Mouse (Mus musculus) ES-E14 (cell line): ENCODE data around the gene Pin1rt1. TPM values are rescaled to one million over a fixed set of nuclear protein-coding genes. Genes with fewer than 3 reads are reported as not detected.

Source experiments
- DNase-seq: peaks from one replicate; pipeline ENCODE4 v3.0.0-alpha.2; 2013; ENCODE audit warnings: low read depth, low spot score
- H3K27ac ChIP-seq: 2 replicates; pipeline ENCODE4 v1.5.1; 2012; ENCODE audit warnings: low read depth, mild to moderate bottlenecking, low read length, moderate library complexity, mixed read lengths; ENCODE audit not compliant: poor library complexity, insufficient read depth, severe bottlenecking
- H3K36me3 ChIP-seq: 2 replicates; pipeline ENCODE4 v1.6.1; 2012; ENCODE audit warnings: mild to moderate bottlenecking, low read length, moderate library complexity, mixed read lengths; ENCODE audit not compliant: control insufficient read depth, poor library complexity, insufficient read depth, severe bottlenecking
- H3K4me1 ChIP-seq, 2 experiments: fragments of 150-350 bp in 1 of 2; sonication (generic) in 1 of 2; 2 replicates each; pipeline ENCODE4 v1.6.1; 2012; ENCODE audit warnings: low read length in 2 of 2, mild to moderate bottlenecking in 1 of 2, mixed read lengths in 1 of 2; ENCODE audit not compliant: control insufficient read depth in 2 of 2, insufficient read depth in 2 of 2, poor library complexity in 1 of 2
- H3K4me3 ChIP-seq, 2 experiments: fragments of 150-350 bp in 1 of 2; sonication (generic) in 1 of 2; 2 replicates each; pipeline ENCODE4 v1.5.1; 2012; ENCODE audit warnings: low read length in 2 of 2, low read depth in 1 of 2, mild to moderate bottlenecking in 1 of 2, mixed read lengths in 1 of 2; ENCODE audit not compliant: insufficient read depth in 1 of 2, poor library complexity in 1 of 2, severe bottlenecking in 1 of 2
- H3K9ac ChIP-seq: 2 replicates; pipeline ENCODE4 v1.6.1; 2012; ENCODE audit warnings: low read depth, mild to moderate bottlenecking, low read length, mixed read lengths; ENCODE audit not compliant: poor library complexity, insufficient read depth, severe bottlenecking
- H3K9me3 ChIP-seq: fragments of 150-350 bp; sonication (generic); 2 replicates; pipeline ENCODE4 v1.6.1; 2012; ENCODE audit warnings: low read depth, mild to moderate bottlenecking, low read length; ENCODE audit not compliant: control insufficient read depth, insufficient read depth
- CHD2 ChIP-seq: IDR thresholded peaks from 2 replicates; pipeline ENCODE4 v1.6.1; 2014; ENCODE audit warnings: mild to moderate bottlenecking, low read depth, low read length, inconsistent platforms
- HCFC1 ChIP-seq: IDR thresholded peaks from 2 replicates; pipeline ENCODE4 v1.6.1; 2012; ENCODE audit warnings: low read length, inconsistent platforms, borderline replicate concordance; ENCODE audit not compliant: insufficient read depth
- MAFK ChIP-seq: IDR thresholded peaks from 2 replicates; pipeline ENCODE4 v1.6.1; 2014; ENCODE audit warnings: mild to moderate bottlenecking, low read depth, low read length, inconsistent platforms; ENCODE audit not compliant: insufficient read depth
- ZC3H11A ChIP-seq: IDR thresholded peaks from 2 replicates; pipeline ENCODE4 v1.6.1; 2012; ENCODE audit warnings: low read depth, mild to moderate bottlenecking, inconsistent platforms, low read length, borderline replicate concordance
- ZNF384 ChIP-seq: IDR thresholded peaks from 2 replicates; pipeline ENCODE4 v1.6.1; 2012; ENCODE audit warnings: low read depth, low read length, inconsistent platforms
- in situ Hi-C, 2 experiments: fragments of 600-800 bp; cut with MboI; formaldehyde crosslinking; loops; one replicate each; pipeline ENCODE4 v1.15.1; 2025; ENCODE audit warnings: low sequenced_read_pairs in 2 of 2, inconsistent platforms in 1 of 2; ENCODE audit not compliant: unreplicated experiment in 2 of 2
- total RNA-seq: library from RNA; depleted of rRNA; stranded (reverse); fragments of 300-350 nt; gene quantifications from 2 replicates; pipeline ENCODE4 v1.2.3, GENCODE M21; 2012

Pin1rt1 gene
- total RNA-seq, 1 experiment, result not detected

GRCm38 (mm10) chr2:104703158-104703557 lies 13.0 kb downstream of the Pin1rt1 start:
- in situ Hi-C loops, result no loop called here
- Histone ChIP-seq H3K9ac (no peak overlapping the region), H3K9me3 (no peaks in the 10 kb centered on the region), H3K27ac (no peak overlapping the region), H3K4me3 (no peak overlapping the region), H3K36me3 (no peaks in the 10 kb centered on the region), H3K4me1 (peaks cover 0 to 5% of the 10 kb centered on the region in 2 experiments; a peak in 1 of 4 replicates)
- TF ChIP-seq ZC3H11A, result no peak
- no peak for TF ChIP-seq ZNF384
- no peak for TF ChIP-seq HCFC1
- no peak for TF ChIP-seq MAFK
- TF ChIP-seq CHD2, result no peak
- DNase-seq, result no peak

DNA sequence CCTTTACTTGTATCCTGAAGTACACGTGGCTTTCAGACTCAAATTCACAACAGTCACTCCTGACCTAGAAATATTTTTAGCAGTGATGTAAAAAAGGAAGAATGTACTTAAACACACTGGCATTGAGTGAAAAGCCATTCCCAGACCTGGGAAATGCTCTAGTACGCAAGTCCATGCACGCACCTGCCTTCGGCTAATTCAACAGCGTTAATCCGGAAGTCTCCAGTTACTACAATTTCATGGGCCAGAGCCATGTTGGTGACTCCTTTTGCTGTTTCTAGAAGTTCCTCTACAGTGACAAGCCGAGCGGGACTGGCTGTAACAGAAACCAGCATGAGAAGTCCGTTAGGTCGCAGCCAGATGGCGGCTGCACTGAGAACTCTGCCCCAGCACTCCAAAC lies 16.5 kb downstream of the Pin1rt1 start:
- TF ChIP-seq ZC3H11A (no peak), CHD2 (no peak), MAFK (no peak)
- peaks cover 0 to 5% of the 10 kb centered on the region in 2 experiments; a peak in 1 of 4 replicates for H3K4me1 ChIP-seq
- H3K9ac ChIP-seq, result no peak overlapping the region
- no peak for DNase-seq
- H3K36me3 ChIP-seq, result no peaks in the 10 kb centered on the region
- no peak overlapping the region for H3K4me3 ChIP-seq
- H3K27ac ChIP-seq, result no peak overlapping the region
- no peaks in the 10 kb centered on the region for H3K9me3 ChIP-seq
- in situ Hi-C loops, result no loop called here

GRCm38 (mm10) chr2:104692551-104692950 lies 23.6 kb downstream of the Pin1rt1 start:
- in situ Hi-C loops, result no loop called here
- DNase-seq, result no peak
- H3K4me3 ChIP-seq, result no peak overlapping the region

DNA sequence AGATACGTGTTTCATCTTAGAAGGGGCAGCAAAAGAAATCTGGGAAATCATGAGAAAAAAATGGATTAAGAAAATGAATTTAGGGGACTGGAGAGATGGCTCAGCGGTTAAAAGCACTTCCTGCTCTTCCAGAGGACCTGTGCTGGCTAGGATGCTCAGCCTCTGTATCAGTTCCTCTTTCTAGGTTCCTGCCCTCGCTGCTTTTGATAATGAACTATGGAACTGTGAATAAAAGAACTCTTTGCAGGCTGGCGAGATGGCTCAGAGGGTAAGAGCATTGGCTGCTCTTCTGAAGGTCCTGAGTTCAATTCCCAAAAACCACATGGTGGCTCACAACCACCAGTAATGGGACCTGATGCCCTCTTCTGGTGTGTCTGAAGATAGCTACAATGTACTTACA lies 25.5 kb downstream of the Pin1rt1 start:
- H3K9me3 ChIP-seq, result no peaks in the 10 kb centered on the region
- in situ Hi-C loops, result no loop called here
- no peak overlapping the region for H3K4me3 ChIP-seq
- no peaks in the 10 kb centered on the region for H3K4me1 ChIP-seq
- H3K36me3 ChIP-seq, result no peaks in the 10 kb centered on the region
- no peak overlapping the region for H3K9ac ChIP-seq
- TF ChIP-seq MAFK (no peak), HCFC1 (no peak), ZNF384 (no peak), ZC3H11A (no peak), CHD2 (no peak)
- no peak for DNase-seq
- no peak overlapping the region for H3K27ac ChIP-seq

More at GRCm38 (mm10) chr2:104692551-104692950, 23.6 kb downstream of the Pin1rt1 start:
- no peak for TF ChIP-seq ZNF384
- no peak for TF ChIP-seq MAFK
- TF ChIP-seq CHD2, result no peak
- TF ChIP-seq ZC3H11A, result no peak
- no peak for TF ChIP-seq HCFC1
- no peaks in the 10 kb centered on the region for H3K36me3 ChIP-seq
- no peaks in the 10 kb centered on the region for H3K9me3 ChIP-seq
- no peaks in the 10 kb centered on the region for H3K4me1 ChIP-seq
- no peak overlapping the region for H3K27ac ChIP-seq
- no peak overlapping the region for H3K9ac ChIP-seq

DNA sequence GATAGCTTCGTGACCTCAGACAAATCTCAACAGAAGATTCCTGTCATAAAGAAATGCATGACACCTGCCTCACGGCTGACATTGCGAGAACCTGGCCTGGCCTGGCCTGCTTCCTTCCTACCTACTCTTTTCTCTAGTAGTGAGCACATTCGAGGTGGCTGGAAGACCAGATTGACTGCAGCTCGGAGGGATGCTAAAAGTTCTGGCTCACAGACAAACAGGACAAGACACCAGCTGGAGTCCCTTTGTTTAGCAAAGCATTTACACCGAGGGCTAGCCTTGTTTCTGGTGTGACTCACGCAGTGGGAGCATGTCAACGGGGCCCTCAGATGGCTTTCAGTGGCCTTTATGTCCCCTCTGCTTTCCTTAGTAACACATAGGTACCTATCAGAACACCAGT lies 27.5 kb downstream of the Pin1rt1 start:
- Histone ChIP-seq H3K4me3 (no peak overlapping the region), H3K36me3 (no peaks in the 10 kb centered on the region), H3K27ac (no peak overlapping the region), H3K4me1 (no peaks in the 10 kb centered on the region; a peak in 1 of 4 replicates), H3K9me3 (no peaks in the 10 kb centered on the region), H3K9ac (no peak overlapping the region)
- DNase-seq, result no peak
- in situ Hi-C loops, result no loop called here
- TF ChIP-seq ZC3H11A (no peak), CHD2 (no peak), MAFK (no peak), ZNF384 (no peak), HCFC1 (no peak)
